Mouse (Mus musculus) thymus, adult 2 months (tissue): ENCODE data around the gene Xrra1. TPM values are rescaled to one million over a fixed set of nuclear protein-coding genes. Genes with fewer than 3 reads are reported as not detected.

Experiments used
- DNase-seq: peaks from one replicate; pipeline ENCODE4 v3.0.0; 2021
- H3K27ac ChIP-seq: fragments of 200-500 bp; 2 replicates; pipeline ENCODE4 v1.5.1; 2012; ENCODE audit warnings: low read length, control low read depth; ENCODE audit not compliant: control insufficient read depth, insufficient read depth
- H3K27me3 ChIP-seq: fragments of 200-500 bp; 2 replicates; pipeline ENCODE4 v1.6.1; 2012; ENCODE audit warnings: mild to moderate bottlenecking, low read length, moderate library complexity, mixed read lengths; ENCODE audit not compliant: control insufficient read depth, insufficient read depth
- H3K36me3 ChIP-seq: fragments of 200-500 bp; 2 replicates; pipeline ENCODE4 v1.6.1; 2012; ENCODE audit warnings: mild to moderate bottlenecking, low read length, moderate library complexity; ENCODE audit not compliant: control insufficient read depth, insufficient read depth
- H3K4me1 ChIP-seq: fragments of 200-500 bp; replicated peaks from 2 replicates; pipeline ENCODE4 v1.6.1; 2012; ENCODE audit warnings: low read length; ENCODE audit not compliant: control insufficient read depth, insufficient read depth
- H3K4me3 ChIP-seq: fragments of 200-500 bp; 2 replicates; pipeline ENCODE4 v1.5.1; 2012; ENCODE audit warnings: mild to moderate bottlenecking, low read length, control low read depth, moderate library complexity; ENCODE audit not compliant: control insufficient read depth, insufficient read depth
- CTCF ChIP-seq: fragments of 200-500 bp; IDR thresholded peaks from 2 replicates; pipeline ENCODE4 v1.5.1; 2012; ENCODE audit warnings: mild to moderate bottlenecking, control low read depth, low read length, moderate library complexity, borderline replicate concordance; ENCODE audit not compliant: control insufficient read depth, poor library complexity, insufficient read depth; ENCODE audit errors: extremely low read depth
- POLR2A ChIP-seq: fragments of 200-500 bp; IDR thresholded peaks from 2 replicates; pipeline ENCODE4 v1.6.1; 2012; ENCODE audit warnings: mild to moderate bottlenecking, low read length, control low read depth, moderate library complexity; ENCODE audit not compliant: control insufficient read depth, poor library complexity, insufficient read depth; ENCODE audit errors: extremely low read depth
- WGBS: fragments of 180-500 bp; shearing (Covaris S2); methylation state at CpG from one replicate; pipeline ENCODE4 v1.1.7; 2018; 5-methylcytosine and 5-hydroxymethylcytosine counted together
- polyA plus RNA-seq: library from polyadenylated mRNA; depleted of rRNA; stranded (reverse); fragments of >200 nt; gene quantifications from 2 replicates; pipeline ENCODE4 v1.2.3, GENCODE M21; 2012

Gene Xrra1
- polyA plus RNA-seq, 1 experiment: 26.0 TPM

DNA sequence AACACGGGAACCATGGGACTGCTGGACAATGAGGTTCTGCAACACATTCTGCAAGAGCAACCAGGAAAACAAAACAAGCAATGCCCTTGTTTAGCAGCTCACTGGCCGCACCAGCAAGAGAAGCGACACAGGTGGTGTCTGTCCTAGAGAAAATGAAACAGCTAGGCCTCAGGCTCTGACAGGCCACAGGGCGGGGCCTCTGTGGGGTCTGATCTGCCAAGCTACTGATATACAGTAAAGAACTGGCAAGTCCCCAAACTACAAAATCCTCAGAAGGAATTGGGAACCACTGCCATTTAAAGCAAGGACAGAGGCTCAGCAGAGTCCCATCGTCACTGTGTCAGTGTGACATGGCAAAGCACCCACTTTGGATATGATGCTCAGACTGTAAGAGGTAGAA lies 36.5 kb upstream of the Xrra1 start:
- 55% methylated on average over 5 of the region's 5 CpGs for WGBS
- no peak overlapping the region for H3K4me3 ChIP-seq
- DNase-seq: no peak
- no peak for TF ChIP-seq POLR2A
- no peak for TF ChIP-seq CTCF
- H3K36me3 ChIP-seq: no peaks in the 10 kb centered on the region
- peaks cover 43% of the 10 kb centered on the region for H3K4me1 ChIP-seq
- H3K27me3 ChIP-seq: no peaks in the 10 kb centered on the region
- peak overlapping the region; percentile 91 for H3K27ac ChIP-seq

DNA sequence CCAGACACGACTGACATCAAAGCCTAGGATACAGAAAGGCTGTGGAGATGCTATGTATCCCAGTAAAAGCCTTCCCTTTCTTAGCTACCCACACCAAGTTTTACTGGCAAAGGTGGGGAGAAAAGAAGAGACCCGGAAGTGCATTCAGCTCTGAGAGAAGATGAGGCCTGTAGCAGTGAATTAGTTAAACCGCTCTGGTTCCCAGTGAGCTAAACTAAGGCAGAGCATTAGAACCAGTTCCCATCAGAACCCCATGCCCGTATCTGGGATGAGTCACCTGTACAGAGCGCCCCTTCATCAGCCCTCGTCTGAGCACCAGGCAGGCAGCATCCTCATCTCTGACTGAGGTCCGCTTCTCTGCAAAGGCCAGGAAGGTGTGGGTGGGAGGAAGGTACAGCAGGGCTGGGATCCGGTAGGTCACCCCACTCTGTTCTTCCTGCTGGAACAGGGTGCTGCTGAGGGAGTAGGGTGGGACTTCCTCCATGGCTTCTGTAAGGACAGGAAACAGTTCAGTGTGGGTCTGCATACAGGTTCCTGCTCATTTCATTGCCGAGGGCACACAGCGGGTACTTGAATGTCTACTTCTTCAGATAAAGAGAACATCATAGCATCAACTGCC lies 35.8 kb upstream of the Xrra1 start:
- WGBS: 83% methylated on average over 10 of the region's 10 CpGs
- Histone ChIP-seq H3K4me1 (peaks cover 38% of the 10 kb centered on the region), H3K27me3 (no peaks in the 10 kb centered on the region), H3K4me3 (no peak overlapping the region), H3K36me3 (no peaks in the 10 kb centered on the region), H3K27ac (peak overlapping the region; percentile 91)
- TF ChIP-seq POLR2A: no peak
- TF ChIP-seq CTCF: no peak
- DNase-seq: no peak

DNA sequence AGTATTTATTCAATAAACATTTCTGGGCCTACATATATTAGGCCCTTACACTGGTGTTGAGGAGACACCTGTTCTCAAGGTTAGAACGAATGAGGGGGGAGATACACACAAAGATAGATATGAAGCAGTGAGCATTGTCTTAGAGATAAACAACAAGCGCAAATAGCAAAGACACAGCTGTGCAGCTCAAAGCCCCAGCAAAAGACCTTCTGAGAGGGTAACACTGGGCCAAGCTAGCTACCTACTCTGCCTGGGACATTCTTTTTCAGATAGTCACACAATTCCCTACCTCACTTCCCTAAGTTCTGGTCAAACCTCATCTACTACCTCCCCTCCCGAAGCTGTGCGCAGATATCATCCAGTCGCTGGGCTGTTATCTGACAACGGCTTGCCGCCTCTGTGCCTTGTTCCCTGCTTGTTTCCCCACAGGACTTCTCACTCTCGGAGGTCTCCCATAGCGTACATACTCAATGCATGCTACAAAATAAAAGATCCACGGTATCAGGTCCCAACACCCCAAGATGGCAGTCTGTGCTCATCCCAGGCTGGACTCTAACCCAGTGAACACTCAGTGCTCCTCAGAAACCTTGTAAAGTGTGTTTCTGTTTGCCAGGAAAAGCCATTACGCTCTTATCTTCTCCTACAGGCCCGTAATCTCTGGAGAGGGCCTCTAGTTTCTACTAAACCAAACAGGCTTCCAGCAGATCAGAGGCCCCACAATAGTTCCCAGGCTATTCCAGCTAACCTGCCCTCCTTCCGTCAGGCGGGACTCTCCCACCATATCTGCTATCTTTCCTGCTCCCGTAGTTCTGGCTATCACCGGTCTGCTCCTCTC lies 34.0 kb upstream of the Xrra1 start:
- Histone ChIP-seq H3K36me3 (no peaks in the 10 kb centered on the region), H3K27me3 (no peaks in the 10 kb centered on the region), H3K4me1 (peaks cover 37% of the 10 kb centered on the region), H3K27ac (peak overlapping the region; percentile 81), H3K4me3 (no peak overlapping the region)
- WGBS: 86% methylated on average over 16 of the region's 16 CpGs
- DNase-seq: no peak
- TF ChIP-seq POLR2A (no peak), CTCF (no peak)

DNA sequence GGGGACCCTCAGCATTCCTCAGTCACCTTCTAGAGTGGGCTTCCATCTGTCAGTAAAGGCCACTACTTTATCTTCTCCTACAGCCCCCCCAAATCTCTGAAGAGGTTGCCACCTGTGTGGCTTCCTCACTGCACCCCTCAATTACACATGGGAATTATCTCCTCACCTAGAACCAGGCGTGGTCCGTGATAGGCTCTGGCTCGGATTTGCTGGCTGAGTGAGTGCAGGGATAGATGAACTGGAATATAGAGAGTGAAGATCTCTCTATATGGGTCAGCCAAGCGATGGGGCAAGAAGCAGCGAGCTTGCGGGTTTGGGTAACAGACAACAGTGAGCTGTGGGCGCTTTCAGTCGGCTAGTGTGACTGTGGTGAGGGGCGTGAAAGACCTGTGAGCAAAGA lies 33.4 kb upstream of the Xrra1 start:
- no peak overlapping the region for H3K4me3 ChIP-seq
- peaks cover 37% of the 10 kb centered on the region for H3K4me1 ChIP-seq
- whole genome bisulfite sequencing: 97% methylated on average over 9 of the region's 9 CpGs
- TF ChIP-seq POLR2A (no peak), CTCF (no peak)
- no peak for DNase-seq
- H3K27ac ChIP-seq: peak overlapping the region; percentile 81
- no peaks in the 10 kb centered on the region for H3K27me3 ChIP-seq
- no peaks in the 10 kb centered on the region for H3K36me3 ChIP-seq

DNA sequence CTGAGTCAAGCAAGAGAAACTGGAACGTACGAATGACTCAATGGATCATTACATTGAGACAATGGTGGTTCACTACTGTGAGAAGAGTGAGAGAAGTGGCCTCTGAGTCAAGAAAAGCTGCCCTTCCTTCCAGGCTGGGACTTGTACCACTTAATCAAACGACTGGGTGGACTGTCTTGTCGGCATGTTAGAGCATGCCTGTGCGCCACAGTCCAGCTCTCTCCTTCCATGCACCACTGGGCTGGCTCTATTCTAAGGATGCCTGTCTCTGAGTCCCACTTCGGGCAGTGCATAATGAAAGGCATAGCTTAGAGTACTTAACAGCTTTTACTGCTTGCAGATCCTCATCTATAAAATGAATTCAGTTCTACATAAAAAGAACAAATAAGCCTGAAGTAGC lies 32.8 kb upstream of the Xrra1 start:
- H3K4me1 ChIP-seq: peaks cover 37% of the 10 kb centered on the region
- TF ChIP-seq CTCF (no peak), POLR2A (no peak)
- no peaks in the 10 kb centered on the region for H3K36me3 ChIP-seq
- no peak for DNase-seq
- no peak overlapping the region for H3K4me3 ChIP-seq
- no peaks in the 10 kb centered on the region for H3K27me3 ChIP-seq
- peak overlapping the region; percentile 0; the same call in 1 of the 2 replicates for H3K27ac ChIP-seq
- WGBS: 87% methylated on average over 6 of the region's 6 CpGs

DNA sequence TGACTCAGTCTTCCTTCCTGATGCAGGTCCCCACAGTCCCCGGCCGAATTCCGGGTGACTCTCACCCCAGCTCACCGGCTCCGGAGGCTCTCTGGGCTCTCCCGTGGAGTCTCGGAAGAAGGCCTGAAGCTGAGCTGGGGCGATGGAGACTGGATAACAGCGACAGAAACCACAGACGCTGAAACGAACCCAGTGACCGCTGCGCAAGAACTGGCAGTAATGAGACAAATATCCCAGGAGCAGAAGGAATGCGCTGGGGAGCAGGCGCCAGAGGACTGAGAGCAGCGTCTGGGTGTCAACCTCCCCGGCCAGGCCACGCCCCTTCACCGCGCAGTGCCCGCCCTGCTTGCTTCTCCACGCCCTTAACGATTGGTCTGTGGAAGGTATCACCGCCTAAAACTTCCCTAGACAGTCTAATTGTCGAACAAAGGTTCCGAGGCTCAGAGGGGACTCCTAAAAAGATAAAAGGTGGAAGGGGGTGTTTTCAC lies 30.8 kb upstream of the Xrra1 start, which contains the start of gene Neu3:
Neu3 (minus strand) TSS at position 335 of the 488 bp plus-strand sequence.
- H3K36me3 ChIP-seq: no peaks in the 10 kb centered on the region
- peaks cover 25% of the 10 kb centered on the region for H3K4me1 ChIP-seq
- H3K27me3 ChIP-seq: no peaks in the 10 kb centered on the region
- WGBS: under 1% methylated on average over 26 of the region's 26 CpGs
- TF ChIP-seq POLR2A: peak; percentile 67
- TF ChIP-seq CTCF: 0 out of 2 replicates have a peak, but pooled peaks have one; percentile 23
- H3K27ac ChIP-seq: peak within 1 kb of the TSS; percentile 46; the same call in 1 of the 2 replicates
- DNase-seq: peak; percentile 94
- H3K4me3 ChIP-seq: peak within 1 kb of the TSS; percentile 95
